Mouse (Mus musculus) neutrophil, adult 65 days (primary cell): ENCODE measurements around the gene Rpl22. TPM values are rescaled to one million over a fixed set of nuclear protein-coding genes. Genes with fewer than 3 reads are reported as not detected.

ENCODE experiments used
- total RNA-seq: library from RNA; stranded (reverse); gene quantifications from 2 replicates; pipeline ENCODE4 v1.2.4, GENCODE M21; 2023

Rpl22 gene
- total RNA-seq = 214 and 227 TPM in 2 replicates

DNA sequence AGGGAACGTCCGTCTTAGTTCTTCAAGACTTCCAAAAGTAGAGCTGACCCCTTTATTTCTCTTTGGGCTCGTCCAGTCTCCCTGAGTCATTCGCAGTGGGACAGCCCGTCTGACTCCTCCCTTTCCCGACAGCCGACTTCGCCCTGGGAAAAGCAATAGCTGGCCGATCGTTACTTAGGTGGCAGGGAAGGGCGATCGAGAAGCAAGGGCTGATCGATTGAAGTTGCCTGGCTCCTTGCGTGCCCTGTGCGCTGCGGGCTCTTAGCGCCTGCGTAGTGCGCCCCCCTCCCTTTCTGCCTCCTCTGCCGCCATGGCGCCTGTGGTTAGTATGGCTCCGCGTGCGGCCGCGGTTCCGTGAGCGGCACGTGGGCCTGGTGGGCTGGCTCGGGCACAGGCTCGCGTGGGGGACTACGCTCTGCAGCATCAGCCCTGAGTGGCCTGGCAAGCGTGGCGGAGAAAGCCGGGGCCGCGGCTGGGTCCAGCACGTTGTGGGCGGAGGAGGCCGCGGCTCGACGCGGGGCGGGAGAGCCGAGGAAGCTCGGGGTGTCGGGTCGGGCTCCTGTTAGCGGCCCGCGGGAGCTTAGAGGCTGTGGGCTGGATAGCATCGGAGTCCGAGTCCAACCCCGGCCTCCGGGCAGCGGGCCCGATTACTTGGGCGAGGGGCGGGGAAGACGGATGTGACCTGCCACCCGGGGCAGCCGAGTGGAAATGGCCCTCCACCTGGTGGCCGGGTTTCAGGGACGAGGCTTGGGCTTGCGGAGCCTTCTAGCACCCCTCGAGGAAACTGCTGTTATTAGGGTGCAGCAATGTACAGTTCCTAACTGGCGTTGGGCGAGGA is at the start of gene Rpl22:
Rpl22 (plus strand) TSS at position 169 of the 838 bp plus-strand sequence.

DNA sequence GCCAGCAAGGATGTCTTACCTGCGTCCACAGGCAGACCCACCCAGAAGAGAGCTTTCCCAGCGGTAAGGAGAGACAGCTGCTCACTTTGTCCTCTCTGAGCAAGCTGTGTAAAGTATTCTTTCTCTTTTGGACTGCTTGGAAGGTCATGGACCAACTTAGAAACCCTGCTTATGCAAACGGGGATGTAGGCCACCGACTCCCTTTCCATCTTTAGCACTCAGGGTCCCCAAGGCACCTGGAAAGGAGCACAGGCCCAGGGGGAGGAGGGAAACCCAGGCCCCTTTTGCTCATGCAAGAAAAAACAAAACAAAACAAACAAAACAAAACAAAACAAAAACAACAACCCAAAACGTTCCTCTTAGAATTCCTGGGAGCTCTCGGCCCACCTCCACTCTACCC is 34.0 kb upstream of the Rpl22 start, which contains the start of gene Hes3:
Hes3 (minus strand) TSS at position 101 of the 400 bp plus-strand sequence.

GRCm38 (mm10) chr4:152296874-152297861 is 28.4 kb upstream of the Rpl22 start, which contains the start of gene Icmt:
Gene Icmt, plus strand, starts transcription at chr4:152297227.

DNA sequence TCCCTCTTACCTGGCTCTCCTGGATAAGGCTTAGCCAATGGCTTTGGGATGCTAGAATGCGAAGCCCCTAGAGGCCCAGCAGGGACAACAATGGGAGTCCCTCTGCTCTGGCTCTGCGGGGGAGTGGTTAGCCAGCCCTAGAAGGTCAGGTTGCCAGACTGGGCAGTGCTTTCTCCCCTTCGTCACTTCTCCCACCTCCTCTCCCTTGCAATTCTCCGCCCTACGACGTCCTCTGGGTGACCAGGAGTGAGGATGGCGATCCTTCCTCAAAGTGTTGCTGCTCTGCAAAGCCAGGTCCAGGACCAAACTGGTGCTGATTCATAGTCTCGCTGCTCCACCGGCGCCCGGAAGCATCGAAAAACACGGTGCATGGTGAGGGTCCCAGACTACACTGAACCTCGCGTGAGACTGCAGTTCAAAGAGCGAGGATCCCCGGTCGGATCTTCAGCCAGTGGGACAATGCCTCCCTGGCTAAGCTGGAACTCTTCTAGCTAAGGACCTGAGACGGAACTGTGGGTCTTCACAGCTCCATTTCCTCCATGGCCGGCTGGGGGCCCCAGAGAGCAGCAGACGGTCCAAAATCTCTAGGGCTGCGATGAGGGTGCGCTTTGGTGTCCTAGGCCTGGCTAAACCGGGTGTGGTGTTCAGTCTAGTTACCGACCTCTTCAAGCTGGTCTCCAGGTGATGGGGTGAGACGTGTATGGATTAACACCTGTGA is 6.9 kb upstream of the Rpl22 start, which contains the start of gene Rnf207:
Rnf207 (minus strand) TSS at position 477 of the 718 bp plus-strand sequence.

GRCm38 (mm10) chr4:152338419-152339292 is 13.1 kb downstream of the Rpl22 start, which contains the start of gene Chd5:
Gene Chd5, plus strand, starts transcription at chr4:152338651.

Other genes starting within 250 kb of the Rpl22 start
- not detected in 2 replicates for gene Tnfrsf25, start 209.8 kb upstream of the Rpl22 start, total RNA-seq
- 0.32 and 0.43 TPM in 2 replicates for gene Espn, start 173.4 kb upstream of the Rpl22 start, total RNA-seq
- gene Hes2, start 166.9 kb upstream of the Rpl22 start, total RNA-seq = not detected in 2 replicates
- gene Acot7, start 147.6 kb upstream of the Rpl22 start, total RNA-seq = 25.5 and 29.0 TPM in 2 replicates
- 0.64 and 0.66 TPM in 2 replicates for gene Gpr153, start 51.5 kb upstream of the Rpl22 start, total RNA-seq
- not detected in 2 replicates for gene Hes3, start 34.1 kb upstream of the Rpl22 start, total RNA-seq
- gene Icmt, start 28.5 kb upstream of the Rpl22 start, total RNA-seq = 12.9 and 14.9 TPM in 2 replicates
- not detected in 2 replicates for gene Rnf207, start 6.7 kb upstream of the Rpl22 start, total RNA-seq
- 0.07 TPM in 1 of 2 replicates, not detected in the other for gene Chd5, start 12.9 kb downstream of the Rpl22 start, total RNA-seq
- gene Nphp4, start 151.0 kb downstream of the Rpl22 start, total RNA-seq = 0.73 and 1.3 TPM in 2 replicates
- 88.0 and 108 TPM in 2 replicates for gene Kcnab2, start 152.1 kb downstream of the Rpl22 start, total RNA-seq